Comparison of ENCODE assay signal across 21 mouse cellular contexts in the genomic region with DNA sequence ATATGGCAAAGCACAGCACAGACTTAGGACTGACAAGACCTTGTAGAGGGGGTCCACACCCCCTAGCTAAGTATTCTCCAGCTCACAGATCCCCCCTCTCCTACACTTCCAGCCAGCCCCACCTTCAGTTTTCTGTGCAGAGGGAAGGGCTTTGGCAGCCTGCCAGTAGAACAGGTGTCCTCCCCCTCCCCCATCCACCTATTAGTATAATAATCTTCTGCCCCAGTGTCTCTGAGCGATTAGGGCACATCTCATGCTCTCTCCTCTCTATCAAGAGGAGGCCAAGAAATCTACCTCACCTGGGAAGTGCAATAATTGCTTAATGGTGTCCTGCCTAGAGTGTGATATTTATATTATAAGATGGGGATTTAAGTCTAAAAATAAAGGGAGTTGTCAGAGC.
DNase-seq lines count a peak whose midpoint lies in the region; ATAC-seq and TF ChIP-seq lines count a peak whose summit lies in the region.
"Had no signal": no experiment of that assay in that cellular context is flagged by ENCODE, and none has a peak within 500 bp of the region (broad histone marks: within the 10 kb centered on the region; RNA-seq: fewer than 3 reads in every experiment).

No protein-coding gene starts in this region.

- no peak overlapping the region for H3K4me2 ChIP-seq in midbrain, postnatal 0 days (ENCODE audit: low read depth, low read length, poor library complexity, severe bottlenecking)
- H3K4me2 ChIP-seq in midbrain, embryonic 15.5 days = no peak overlapping the region
- H3K4me2 ChIP-seq: embryonic facial prominence, embryonic 13.5 days; forebrain, embryonic 13.5 days; heart, embryonic 12.5 days; hindbrain, embryonic 15.5 days had no signal

- no peaks in the 10 kb centered on the region for H3K36me3 ChIP-seq in heart, embryonic 10.5 days
- H3K36me3 ChIP-seq in midbrain, postnatal 0 days (ENCODE audit: insufficient read depth, low read length) = no peaks in the 10 kb centered on the region
- no peaks in the 10 kb centered on the region for H3K36me3 ChIP-seq in midbrain, embryonic 15.5 days (replicated peaks)
- H3K36me3 ChIP-seq: embryonic facial prominence, embryonic 13.5 days; heart, embryonic 12.5 days; hindbrain, embryonic 10.5 days; hindbrain, embryonic 15.5 days had no signal

- TF ChIP-seq CTCF in midbrain, postnatal 0 days (IDR thresholded peaks at IDR 0.05) = no peak

- H3K9ac ChIP-seq in midbrain, postnatal 0 days (replicated peaks; ENCODE audit: low read length, poor library complexity, severe bottlenecking) = no peak overlapping the region
- no peak overlapping the region for H3K9ac ChIP-seq in midbrain, embryonic 15.5 days
- H3K9ac ChIP-seq: embryonic facial prominence, embryonic 13.5 days; forebrain, embryonic 13.5 days; heart, embryonic 12.5 days; hindbrain, embryonic 15.5 days had no signal

- DNase-seq in cerebellum, postnatal 10 days = peak; percentile 81 to 86
- DNase-seq in cerebellum, adult 8-10 months = no peak
- peak; percentile 84 for DNase-seq in heart, adult 11 months
- DNase-seq in heart, embryonic 10.5 days (ENCODE audit: low spot score) = no peak
- DNase-seq in midbrain, postnatal 0 days (ENCODE audit: low spot score) = peak; percentile 22
- DNase-seq in gastrocnemius, postnatal 4 days (ENCODE audit: low spot score in 2 of 2) = no peak
- DNase-seq in Muller cell, postnatal 12 days (ENCODE audit: inconsistent ontology term) = no peak
- DNase-seq: adrenal gland, postnatal 14 days; cerebellum, adult 11-12 months; gastrocnemius, postnatal 36 days; heart, adult 2 months had no signal

- peaks cover 7% of the 10 kb centered on the region; the same call in 1 of the 2 replicates for H3K27me3 ChIP-seq in heart, embryonic 10.5 days (ENCODE audit: insufficient read depth, poor library complexity, severe bottlenecking)
- no peaks in the 10 kb centered on the region for H3K27me3 ChIP-seq in midbrain, postnatal 0 days (ENCODE audit: insufficient read depth, low read length)
- H3K27me3 ChIP-seq in midbrain, embryonic 15.5 days (replicated peaks) = no peaks in the 10 kb centered on the region
- H3K27me3 ChIP-seq: forebrain, embryonic 13.5 days; heart, embryonic 12.5 days; hindbrain, embryonic 15.5 days; Patski had no signal

- H3K4me1 ChIP-seq in heart, embryonic 10.5 days = peaks cover 3% of the 10 kb centered on the region
- H3K4me1 ChIP-seq in midbrain, postnatal 0 days (ENCODE audit: insufficient read depth, low read length) = no peaks in the 10 kb centered on the region
- H3K4me1 ChIP-seq in midbrain, embryonic 15.5 days = peaks cover 14% of the 10 kb centered on the region; the same call in 1 of the 2 replicates

- 70% methylated on average over 1 of the region's 1 CpGs for WGBS in heart, embryonic 10.5 days
- 42% methylated on average over 1 of the region's 1 CpGs for WGBS in midbrain, postnatal 0 days
- 32% methylated on average over 1 of the region's 1 CpGs for WGBS in midbrain, embryonic 15.5 days

- H3K4me3 ChIP-seq in heart, embryonic 10.5 days = no peak overlapping the region
- no peak overlapping the region for H3K4me3 ChIP-seq in midbrain, postnatal 0 days (ENCODE audit: low read depth, low read length)
- no peak overlapping the region for H3K4me3 ChIP-seq in midbrain, embryonic 15.5 days
- H3K4me3 ChIP-seq: embryonic facial prominence, embryonic 13.5 days; forebrain, embryonic 13.5 days; heart, adult 2 months; heart, embryonic 12.5 days; hindbrain, embryonic 10.5 days; hindbrain, embryonic 15.5 days had no signal

- ATAC-seq in midbrain, postnatal 0 days (ENCODE audit: low FRiP score) = no peak
- ATAC-seq in midbrain, embryonic 15.5 days (replicated peaks) = no peak
- ATAC-seq: activated CD4-positive, CD25-positive, alpha-beta regulatory T cell, adult 4 months; forebrain, embryonic 13.5 days; inflammation-experienced regulatory T-cells, adult 6 months; intestine, postnatal 0 days; Patski had no signal

- no peaks in the 10 kb centered on the region for H3K9me3 ChIP-seq in heart, embryonic 10.5 days
- H3K9me3 ChIP-seq in midbrain, postnatal 0 days (ENCODE audit: low read length) = no peaks in the 10 kb centered on the region
- no peaks in the 10 kb centered on the region for H3K9me3 ChIP-seq in midbrain, embryonic 15.5 days
- H3K9me3 ChIP-seq: embryonic facial prominence, embryonic 13.5 days; forebrain, embryonic 13.5 days; heart, embryonic 12.5 days; hindbrain, embryonic 10.5 days; hindbrain, embryonic 15.5 days had no signal

- no peak overlapping the region for H3K27ac ChIP-seq in heart, embryonic 10.5 days
- H3K27ac ChIP-seq in midbrain, postnatal 0 days (ENCODE audit: low read depth, low read length) = no peak overlapping the region
- H3K27ac ChIP-seq in midbrain, embryonic 15.5 days = no peak overlapping the region
- H3K27ac ChIP-seq: embryonic facial prominence, embryonic 13.5 days; forebrain, embryonic 13.5 days; heart, adult 2 months; hindbrain, embryonic 10.5 days; hindbrain, embryonic 15.5 days had no signal

Comparison
In these comparisons a context has a peak if more than half of its experiments do, and no peak if none do; other contexts are left out.
1. DNase-seq: peak in cerebellum, postnatal 10 days (2 of 2), heart, adult 11 months (single experiment) and midbrain, postnatal 0 days (single experiment); none in cerebellum, adult 8-10 months (single experiment), heart, embryonic 10.5 days (single experiment), gastrocnemius, postnatal 4 days (0 of 2) and Muller cell, postnatal 12 days (single experiment).